Mouse (Mus musculus): ENCODE results near the gene Abhd14a. TPM values are rescaled to one million over a fixed set of nuclear protein-coding genes. Genes with fewer than 3 reads are reported as not detected.

Abhd14a gene
- 20.1 TPM for polyA plus RNA-seq (2017; shearing (Covaris generic))

GRCm38 (mm10) chr9:106447348-106447747 lies at the start of gene Abhd14a, which contains the start of gene Abhd14b:
TSS of gene Abhd14a (minus strand) at chr9:106447678.
TSS of gene Abhd14b (plus strand) at chr9:106447459.

GRCm38 (mm10) chr9:106476924-106477484 lies 29.5 kb upstream of the Abhd14a start, which contains the start of gene Parp3:
TSS of gene Parp3 (minus strand) at chr9:106476949.

GRCm38 (mm10) chr9:106475663-106476001 lies 28.2 kb upstream of the Abhd14a start, which contains the start of gene Rrp9:
TSS of gene Rrp9 (plus strand) at chr9:106475963.

DNA sequence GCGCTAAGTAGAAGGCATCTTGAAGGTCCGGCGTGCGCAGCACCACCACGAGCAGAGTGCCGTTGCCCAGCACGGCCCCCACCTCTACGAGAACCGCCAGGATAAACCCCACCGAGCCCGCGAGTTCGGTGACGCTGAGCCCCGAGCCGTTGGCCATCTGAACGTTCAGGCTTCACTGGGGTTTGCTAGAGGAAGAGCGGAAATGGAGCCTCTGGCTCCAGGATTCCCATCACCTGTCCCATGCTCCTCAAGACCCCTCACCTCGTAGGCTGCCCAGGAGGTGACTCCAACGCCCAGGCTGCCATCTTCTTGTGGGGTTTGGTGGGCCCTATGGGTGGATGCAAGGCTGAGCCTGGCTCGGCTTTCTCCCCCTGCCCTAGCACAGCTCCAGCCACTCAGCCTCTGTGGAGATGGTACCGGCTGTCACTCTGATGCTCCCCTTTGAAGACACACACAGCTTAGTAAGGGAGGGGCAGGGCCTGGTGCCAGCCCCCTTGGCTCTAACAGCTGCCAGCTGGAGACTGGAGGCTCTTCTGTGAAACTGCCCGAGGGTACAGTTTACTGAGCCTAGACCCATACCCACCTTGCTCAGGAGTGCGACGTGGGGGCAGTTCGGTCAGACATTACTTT lies 18.2 kb upstream of the Abhd14a start, which contains the start of gene Gpr62:
Gene Gpr62, minus strand, starts transcription at position 368 of the 630 bp plus-strand sequence.

DNA sequence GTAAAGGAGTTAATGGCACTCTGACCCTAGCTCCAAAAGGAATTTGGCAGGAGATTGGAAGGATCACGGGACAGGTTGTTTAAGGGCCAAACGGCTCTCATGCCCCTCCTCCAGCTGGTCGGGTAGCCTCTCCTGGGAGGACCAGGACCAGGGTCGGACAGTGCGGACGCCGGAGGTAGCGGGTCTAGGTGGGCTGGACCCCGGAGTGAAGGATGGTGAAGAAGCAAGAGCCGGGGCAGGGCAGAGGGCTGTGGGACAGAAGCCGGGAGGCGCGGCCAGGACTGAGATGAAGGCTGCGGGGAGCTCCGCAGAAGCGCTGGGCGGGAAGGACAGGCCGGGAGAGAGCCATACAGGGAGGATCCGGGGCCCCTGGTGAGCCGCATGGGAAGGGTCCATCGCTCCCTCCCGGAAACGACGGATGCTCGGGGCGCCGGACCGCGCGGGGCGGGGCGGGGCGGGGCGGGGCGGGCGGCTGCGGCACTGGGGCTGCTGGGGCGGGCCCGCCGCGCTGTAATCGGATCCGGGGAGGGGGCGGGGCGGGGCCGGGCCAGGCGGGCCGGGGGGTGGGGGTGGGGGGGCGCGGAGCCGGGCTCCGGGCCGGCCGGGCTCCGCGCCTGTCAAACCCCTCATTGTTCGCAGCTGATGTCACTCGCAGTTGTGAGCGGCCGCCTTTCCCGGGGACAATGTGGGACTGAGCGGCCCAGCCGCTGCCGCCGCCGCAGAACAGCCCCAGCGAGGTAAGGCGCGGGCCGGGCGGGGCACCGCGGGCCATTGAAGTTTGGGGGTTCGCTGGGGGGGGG lies 6.0 kb upstream of the Abhd14a start, which contains the start of gene Pcbp4:
Gene Pcbp4, plus strand, starts transcription at position 21 of the 800 bp plus-strand sequence.

DNA sequence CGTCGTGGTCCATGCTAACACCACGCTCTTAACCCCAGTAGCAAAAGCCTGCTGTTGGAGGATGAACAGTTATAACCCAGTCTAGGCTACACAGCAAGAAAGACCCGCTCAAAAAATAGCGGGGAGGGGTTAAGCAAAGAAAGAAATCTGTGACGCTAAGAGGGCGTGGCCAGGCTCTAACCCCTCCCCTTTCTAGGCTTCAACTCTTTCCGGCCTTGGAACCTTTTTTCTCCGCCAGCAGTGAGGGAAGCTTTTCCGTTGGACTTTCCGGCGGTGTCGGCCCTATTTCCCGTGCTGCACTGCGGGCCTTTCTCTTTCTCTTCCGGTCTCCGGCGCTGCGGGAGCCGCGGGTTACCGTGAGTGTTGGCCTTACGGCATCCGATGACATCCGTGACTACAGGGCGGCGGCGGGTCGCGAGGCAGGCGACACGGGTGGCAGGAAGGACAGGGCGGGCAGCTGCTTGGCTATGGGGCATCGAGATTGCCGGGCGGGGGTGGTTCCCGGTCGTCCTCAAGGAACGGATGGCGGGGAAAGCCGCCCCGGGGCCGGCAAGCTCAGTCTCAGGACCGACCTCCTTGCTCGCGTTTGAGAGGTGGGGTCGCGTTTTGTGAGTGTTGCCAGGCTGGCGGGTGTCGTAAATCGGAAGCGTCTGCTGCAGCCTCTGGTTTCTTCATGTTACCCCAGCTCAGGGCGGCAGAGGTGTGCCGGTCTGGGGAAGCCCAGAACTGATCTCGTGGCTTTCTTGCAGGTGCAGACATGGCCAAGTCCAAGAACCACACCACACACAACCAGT lies 18.1 kb downstream of the Abhd14a start, which contains the start of gene Rpl29:
Gene Rpl29, plus strand, starts transcription at position 234 of the 794 bp plus-strand sequence.

Other genes starting within 250 kb of the Abhd14a start
- gene Ppm1m, start 247.9 kb downstream of the Abhd14a start, polyA plus RNA-seq (2017; shearing (Covaris generic)), result 22.2 TPM
- 328 TPM for gene Twf2, start 244.6 kb downstream of the Abhd14a start, polyA plus RNA-seq (2017; shearing (Covaris generic))
- gene Tlr9, start 225.1 kb downstream of the Abhd14a start, polyA plus RNA-seq (2017; shearing (Covaris generic)), result not detected
- 61.3 TPM for gene Alas1, start 199.0 kb downstream of the Abhd14a start, polyA plus RNA-seq (2017; shearing (Covaris generic))
- gene Poc1a, start 166.6 kb downstream of the Abhd14a start, polyA plus RNA-seq (2017; shearing (Covaris generic)), result 6.3 TPM
- 11.0 TPM for gene Dusp7, start 79.0 kb downstream of the Abhd14a start, polyA plus RNA-seq (2017; shearing (Covaris generic))
- 568 TPM for gene Rpl29, start 18.2 kb downstream of the Abhd14a start, polyA plus RNA-seq (2017; shearing (Covaris generic))
- 17.9 TPM for gene Acy1, start 9.4 kb downstream of the Abhd14a start, polyA plus RNA-seq (2017; shearing (Covaris generic))
- 19.1 TPM for gene Abhd14b, start 219 bp downstream of the Abhd14a start, polyA plus RNA-seq (2017; shearing (Covaris generic))
- gene Pcbp4, start 5.6 kb upstream of the Abhd14a start, polyA plus RNA-seq (2017; shearing (Covaris generic)), result 20.5 TPM
- gene Gpr62, start 18.3 kb upstream of the Abhd14a start, polyA plus RNA-seq (2017; shearing (Covaris generic)), result not detected
- gene Rrp9, start 28.3 kb upstream of the Abhd14a start, polyA plus RNA-seq (2017; shearing (Covaris generic)), result 82.3 TPM
- gene Parp3, start 29.3 kb upstream of the Abhd14a start, polyA plus RNA-seq (2017; shearing (Covaris generic)), result 84.4 TPM
- gene Iqcf1, start 52.3 kb upstream of the Abhd14a start, polyA plus RNA-seq (2017; shearing (Covaris generic)), result not detected
- not detected for gene Iqcf5, start 66.9 kb upstream of the Abhd14a start, polyA plus RNA-seq (2017; shearing (Covaris generic))
- not detected for gene Iqcf3, start 114.0 kb upstream of the Abhd14a start, polyA plus RNA-seq (2017; shearing (Covaris generic))
- not detected for gene Iqcf4, start 123.3 kb upstream of the Abhd14a start, polyA plus RNA-seq (2017; shearing (Covaris generic))
- gene Iqcf6, start 178.9 kb upstream of the Abhd14a start, polyA plus RNA-seq (2017; shearing (Covaris generic)), result not detected
- not detected for gene Grm2, start 208.4 kb upstream of the Abhd14a start, polyA plus RNA-seq (2017; shearing (Covaris generic))
- 77.6 TPM for gene Tex264, start 238.2 kb upstream of the Abhd14a start, polyA plus RNA-seq (2017; shearing (Covaris generic))

Measured in inflammation-experienced regulatory T-cells, adult 16 weeks (primary cell).